Mouse (Mus musculus) cortical plate, adult 2 months (tissue): ENCODE data around the gene Olfr656. TPM values are rescaled to one million over a fixed set of nuclear protein-coding genes. Genes with fewer than 3 reads are reported as not detected.

Source experiments
- H3K27ac ChIP-seq: fragments of 200-500 bp; 2 replicates; pipeline ENCODE4 v1.5.1; 2012; ENCODE audit warnings: low read length, control low read depth, inconsistent platforms; ENCODE audit not compliant: insufficient read depth
- H3K4me1 ChIP-seq: fragments of 200-500 bp; 2 replicates; pipeline ENCODE4 v1.6.1; 2011; ENCODE audit warnings: low read length; ENCODE audit not compliant: control insufficient read depth, insufficient read depth
- H3K4me3 ChIP-seq: fragments of 200-500 bp; 2 replicates; pipeline ENCODE4 v1.5.1; 2011; ENCODE audit warnings: mild to moderate bottlenecking, low read length, control low read depth; ENCODE audit not compliant: insufficient read depth
- CTCF ChIP-seq: fragments of 200-500 bp; IDR thresholded peaks from 2 replicates; pipeline ENCODE4 v1.5.1; 2011; ENCODE audit warnings: mild to moderate bottlenecking, control low read depth, low read length; ENCODE audit not compliant: insufficient read depth; ENCODE audit errors: extremely low read depth
- POLR2A ChIP-seq: fragments of 200-500 bp; IDR thresholded peaks from 2 replicates; pipeline ENCODE4 v1.6.1; 2011; ENCODE audit warnings: mild to moderate bottlenecking, low read length, control low read depth; ENCODE audit not compliant: insufficient read depth; ENCODE audit errors: extremely low read depth
- polyA plus RNA-seq: library from polyadenylated mRNA; depleted of rRNA; stranded (reverse); fragments of >200 nt; gene quantifications from 2 replicates; pipeline ENCODE4 v1.2.3, GENCODE M21; 2012; rRNA removed

The Olfr656 gene
- polyA plus RNA-seq: not detected in 2 replicates

DNA sequence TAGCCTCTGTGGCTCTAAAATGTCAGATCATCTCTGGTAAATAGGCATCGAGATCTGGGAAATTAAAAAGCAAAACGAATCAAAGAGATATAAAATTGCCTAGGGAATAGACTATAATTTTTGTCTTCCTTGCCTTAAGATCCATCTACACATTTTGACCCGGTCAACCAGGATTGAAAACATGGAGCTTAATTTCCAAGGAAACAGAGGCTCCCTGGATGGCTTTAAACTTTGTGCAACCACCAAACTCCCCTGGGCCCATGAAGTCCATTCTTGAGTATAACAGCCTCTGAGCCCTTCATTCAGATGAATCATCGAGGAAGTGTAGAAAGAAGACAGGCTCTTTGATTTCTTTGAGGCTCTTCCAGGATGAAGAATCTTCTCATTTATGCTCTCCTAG, at the start of gene Olfr656:
Olfr656 (plus strand) TSS at position 301 of the 400 bp plus-strand sequence.
- no peak for TF ChIP-seq CTCF
- TF ChIP-seq POLR2A: no peak
- Histone ChIP-seq H3K4me3 (no peak within 1 kb of the TSS), H3K27ac (no peak within 1 kb of the TSS), H3K4me1 (no peaks in the 10 kb centered on the region)

DNA sequence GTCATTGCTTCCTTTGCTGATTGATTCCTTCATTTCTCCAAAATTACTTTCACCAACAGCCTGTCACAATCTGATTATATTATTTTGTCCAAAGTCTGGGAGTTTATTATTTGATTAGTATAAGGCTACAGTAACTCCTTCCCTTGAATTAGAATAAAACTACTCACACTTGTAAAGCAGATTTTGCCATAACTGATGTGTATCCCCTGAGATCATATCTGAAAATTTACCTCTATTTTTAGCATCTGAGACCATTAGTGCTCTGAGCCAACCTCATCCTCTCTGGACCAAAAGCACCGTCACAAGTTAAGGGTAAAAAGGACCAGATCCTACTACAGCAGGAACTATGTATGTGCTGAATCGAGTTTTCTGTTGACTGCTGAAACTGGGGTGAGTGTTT, 36.7 kb upstream of the Olfr656 start, which contains the start of gene Olfr653:
Olfr653 (plus strand) TSS at position 301 of the 400 bp plus-strand sequence.
- Histone ChIP-seq H3K27ac (no peak within 1 kb of the TSS), H3K4me3 (no peak within 1 kb of the TSS), H3K4me1 (no peaks in the 10 kb centered on the region)
- TF ChIP-seq CTCF (no peak), POLR2A (no peak)

DNA sequence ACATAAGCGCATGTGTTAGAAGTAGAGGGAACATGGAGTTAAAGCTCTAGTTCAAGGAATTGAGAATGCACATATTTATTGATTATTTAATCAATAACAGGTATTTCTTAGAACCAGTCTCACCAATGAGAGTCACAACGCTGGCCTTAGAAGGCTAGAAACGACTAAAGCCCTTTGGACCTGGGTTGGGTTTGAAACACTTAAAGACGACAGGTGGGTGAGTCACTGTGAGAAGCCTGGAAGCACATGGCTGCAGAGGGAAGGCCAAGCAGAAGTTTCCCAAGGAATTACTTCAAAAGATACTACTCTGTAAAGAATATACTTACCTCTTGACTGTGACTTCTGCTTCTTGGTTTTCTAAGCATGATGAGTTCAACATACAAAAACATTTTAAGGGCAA, 32.9 kb upstream of the Olfr656 start:
- H3K4me3 ChIP-seq: no peak overlapping the region
- no peaks in the 10 kb centered on the region for H3K4me1 ChIP-seq
- H3K27ac ChIP-seq: no peak overlapping the region
- no peak for TF ChIP-seq CTCF
- TF ChIP-seq POLR2A: no peak

DNA sequence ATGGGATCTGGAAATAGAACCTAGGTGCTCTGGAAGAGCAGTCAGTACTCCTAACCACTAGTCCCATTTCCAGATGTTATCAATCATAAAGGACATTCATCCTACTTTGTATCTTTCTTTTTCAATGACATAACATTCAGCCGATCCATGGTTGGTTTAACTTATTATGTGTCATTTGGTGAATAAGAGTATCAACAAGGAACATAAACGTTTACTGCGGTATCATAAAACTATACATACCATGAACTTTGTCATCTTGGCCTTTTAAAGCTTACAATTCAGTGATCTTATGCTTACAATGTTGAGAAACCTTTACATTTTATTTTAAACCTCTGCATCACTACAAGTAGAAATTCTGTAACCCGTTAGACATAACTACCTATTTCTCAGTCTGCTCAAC, 32.3 kb upstream of the Olfr656 start:
- TF ChIP-seq CTCF (no peak), POLR2A (no peak)

DNA sequence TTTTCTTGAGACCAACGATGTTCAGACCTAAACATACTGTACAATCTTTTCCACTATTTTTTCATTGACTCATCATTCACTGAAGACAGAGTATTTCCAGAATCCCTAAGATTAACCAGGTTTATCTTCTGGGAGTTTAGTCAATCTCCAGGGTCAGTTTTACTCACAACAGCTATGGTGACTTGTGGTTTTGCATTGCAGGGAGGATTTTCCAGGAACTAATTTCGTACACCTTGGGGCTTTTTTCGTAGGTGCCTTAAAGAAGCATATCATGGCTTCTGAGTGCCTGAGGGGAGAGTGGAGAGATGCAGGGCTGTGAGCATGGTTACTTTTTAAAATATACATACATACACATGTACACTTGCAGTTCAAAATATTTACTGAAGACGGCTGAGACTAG, 27.0 kb upstream of the Olfr656 start, which contains the start of gene Olfr654:
Olfr654 (plus strand) TSS at position 301 of the 400 bp plus-strand sequence.
- no peaks in the 10 kb centered on the region for H3K4me1 ChIP-seq
- no peak within 1 kb of the TSS for H3K27ac ChIP-seq
- TF ChIP-seq POLR2A (no peak), CTCF (no peak)
- no peak within 1 kb of the TSS for H3K4me3 ChIP-seq

More for the DNA sequence above, 32.3 kb upstream of the Olfr656 start:
- no peaks in the 10 kb centered on the region for H3K4me1 ChIP-seq
- no peak overlapping the region for H3K27ac ChIP-seq
- H3K4me3 ChIP-seq: no peak overlapping the region

DNA sequence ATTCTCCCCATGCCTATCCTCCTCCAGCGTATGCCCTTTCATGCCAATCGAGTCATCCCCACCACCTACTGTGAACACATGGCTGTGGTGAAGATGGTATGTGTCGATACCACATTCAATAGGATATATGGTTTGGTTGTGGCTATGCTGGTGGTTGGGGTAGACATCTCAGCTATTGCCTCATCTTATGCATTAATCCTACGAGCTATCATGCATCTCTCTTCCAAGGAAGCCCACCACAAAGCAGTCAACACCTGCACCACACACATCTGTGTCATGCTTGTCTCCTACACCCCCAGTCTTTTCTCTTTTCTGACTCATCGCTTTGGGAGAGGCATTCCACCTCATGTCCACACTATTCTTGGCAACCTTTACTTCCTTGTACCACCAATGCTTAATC, 25.5 kb upstream of the Olfr656 start:
- no peak for TF ChIP-seq CTCF
- no peak for TF ChIP-seq POLR2A
- Histone ChIP-seq H3K4me1 (no peaks in the 10 kb centered on the region), H3K27ac (no peak overlapping the region), H3K4me3 (no peak overlapping the region)

DNA sequence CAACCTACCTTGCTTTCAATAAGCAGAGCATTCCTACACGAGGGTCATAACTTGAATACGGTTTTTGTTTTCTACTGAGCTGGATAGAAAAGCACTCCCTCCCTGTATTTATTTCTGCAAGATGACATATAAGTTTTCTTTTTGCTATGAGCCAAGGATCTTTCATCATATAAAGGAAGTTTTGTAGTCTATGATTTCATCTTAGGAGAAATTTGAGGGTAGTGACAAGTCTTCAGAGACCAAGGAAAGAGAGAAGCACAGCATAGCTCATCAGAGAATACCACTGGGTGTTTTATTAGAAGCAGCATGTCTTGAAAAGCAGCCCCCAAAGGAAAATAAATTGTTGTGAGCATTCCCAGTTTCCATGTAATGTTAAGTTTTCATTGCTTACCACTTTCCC, 12.1 kb upstream of the Olfr656 start, which contains the start of gene Olfr655:
Olfr655 (minus strand) TSS at position 101 of the 400 bp plus-strand sequence.
- no peak for TF ChIP-seq CTCF
- TF ChIP-seq POLR2A: no peak
- no peak within 1 kb of the TSS for H3K4me3 ChIP-seq
- H3K27ac ChIP-seq: no peak within 1 kb of the TSS
- H3K4me1 ChIP-seq: no peaks in the 10 kb centered on the region

DNA sequence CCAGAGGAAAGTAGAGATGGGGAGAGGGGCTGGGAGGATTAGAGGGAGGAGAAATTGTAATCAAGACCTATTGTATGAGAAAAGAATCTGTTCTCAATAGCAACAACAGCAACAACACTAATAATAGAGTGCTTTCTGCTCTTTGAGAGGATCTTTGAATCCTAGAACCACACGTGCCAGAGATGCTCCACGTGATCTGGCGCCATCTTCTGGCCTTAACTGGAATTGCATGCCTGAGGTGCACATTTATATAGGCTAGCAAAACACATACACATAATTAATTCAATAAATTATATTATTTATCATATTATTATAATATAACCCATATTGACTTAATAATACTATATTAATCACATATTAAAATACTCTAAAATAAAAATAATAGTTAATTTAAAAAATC, 10.6 kb upstream of the Olfr656 start:
- TF ChIP-seq POLR2A (no peak), CTCF (peak; percentile 21; the same call in 1 of the 2 replicates)

DNA sequence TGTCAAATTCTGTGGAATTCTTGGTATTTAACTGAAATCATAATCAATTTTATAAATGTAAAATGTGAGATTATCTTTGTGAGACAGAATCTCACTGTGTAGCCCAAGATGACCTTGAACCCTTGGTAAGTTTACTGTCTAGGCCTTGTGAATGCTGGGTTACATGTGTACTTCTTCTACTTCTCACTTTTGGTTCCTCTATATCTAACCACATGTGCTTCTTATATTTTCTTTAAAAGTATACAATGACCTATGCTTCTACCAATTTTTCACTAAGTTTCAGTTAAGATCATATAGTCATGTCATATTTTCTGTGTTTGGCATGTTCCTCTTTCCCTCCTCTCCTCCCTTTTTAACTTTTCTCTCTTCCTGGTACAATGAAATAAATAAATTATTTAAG, 9.0 kb upstream of the Olfr656 start:
- H3K4me1 ChIP-seq: no peaks in the 10 kb centered on the region

More for the DNA sequence above, 10.6 kb upstream of the Olfr656 start:
- Histone ChIP-seq H3K27ac (no peak overlapping the region), H3K4me1 (no peaks in the 10 kb centered on the region), H3K4me3 (no peak overlapping the region)

DNA sequence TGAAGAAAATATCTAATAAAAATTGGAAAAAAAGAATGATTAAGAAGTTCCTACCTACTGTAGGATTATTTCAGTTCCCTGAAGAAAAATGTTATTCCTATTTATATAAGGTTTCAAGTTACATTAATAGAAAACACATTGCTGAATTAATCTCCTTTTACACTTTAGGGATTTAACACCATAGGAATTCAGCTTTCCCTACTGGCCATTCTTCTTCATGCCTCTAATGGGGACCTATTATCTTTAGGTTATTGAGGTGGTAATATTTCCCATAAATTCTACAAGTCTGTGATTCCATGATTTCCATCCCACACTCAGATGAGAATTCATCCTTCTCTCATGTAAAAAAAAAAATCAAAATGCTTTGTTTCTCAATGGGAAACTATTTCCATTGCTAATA, 10.7 kb downstream of the Olfr656 start, which contains the start of gene Olfr657:
Olfr657 (plus strand) TSS at position 301 of the 400 bp plus-strand sequence.
- H3K4me1 ChIP-seq: no peaks in the 10 kb centered on the region
- H3K27ac ChIP-seq: no peak within 1 kb of the TSS
- H3K4me3 ChIP-seq: no peak within 1 kb of the TSS
- TF ChIP-seq POLR2A (no peak), CTCF (no peak)

More for the DNA sequence above, 9.0 kb upstream of the Olfr656 start:
- Histone ChIP-seq H3K27ac (no peak overlapping the region), H3K4me3 (no peak overlapping the region)
- TF ChIP-seq POLR2A (no peak), CTCF (no peak)
